Mouse (Mus musculus): ENCODE data around the gene Cox10. TPM values are rescaled to one million over a fixed set of nuclear protein-coding genes. Genes with fewer than 3 reads are reported as not detected.
A peak's percentile ranks its signal among the peaks of the same experiment; 100 is the strongest.

Cox10 gene
- total and polyA plus RNA-seq, 2 experiments from 2014 or later = 14.3 to 31.0 TPM

DNA sequence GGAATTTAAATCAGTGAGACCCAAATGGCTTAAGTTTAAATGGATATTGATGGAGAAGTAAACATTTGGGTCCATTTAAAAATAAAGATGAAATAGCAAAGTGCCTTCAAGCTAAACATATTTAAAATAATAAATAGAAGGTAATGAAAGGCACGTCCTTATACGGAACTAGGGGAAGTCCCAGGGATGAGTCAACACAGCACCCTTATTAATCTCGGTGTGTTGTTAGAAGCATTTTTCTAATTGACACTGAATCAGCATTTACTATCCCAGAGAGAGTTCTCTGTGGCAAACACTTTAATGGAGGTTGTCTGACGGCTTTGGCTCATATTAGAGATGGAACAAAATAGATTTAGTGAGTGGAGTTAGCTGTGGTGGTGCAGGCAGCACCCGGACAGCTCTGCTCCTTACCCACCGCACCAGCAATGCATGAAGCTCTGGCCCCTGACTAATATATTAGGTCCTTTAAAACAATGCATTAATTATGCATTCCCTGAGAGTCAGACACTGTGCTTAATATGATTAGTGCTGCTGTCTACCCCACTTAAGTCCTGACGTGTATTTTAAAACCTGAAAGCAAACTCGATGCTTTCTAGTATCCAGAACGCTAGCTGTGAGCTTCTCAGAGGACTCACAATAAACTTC is 56.7 kb downstream of the Cox10 start:
- no peak overlapping the region for H3K27ac ChIP-seq (ENCODE audit: low read depth, low read length)
- ATAC-seq = no peak
- H3K4me1 ChIP-seq (ENCODE audit: insufficient read depth) = peaks cover 5% of the 10 kb centered on the region; the same call in 1 of the 2 replicates
- no peak overlapping the region for H3K9ac ChIP-seq
- no peak for DNase-seq
- H3K4me3 ChIP-seq (ENCODE audit: low read depth, low read length) = no peak overlapping the region
- WGBS = 29% methylated on average over 9 of the region's 9 CpGs
- no peak for TF ChIP-seq CTCF (IDR thresholded peaks at IDR 0.05; ENCODE audit: low read depth)
- H3K9me3 ChIP-seq (ENCODE audit: low read length) = no peaks in the 10 kb centered on the region
- H3K27me3 ChIP-seq (ENCODE audit: insufficient read depth, low read length) = no peaks in the 10 kb centered on the region
- H3K4me2 ChIP-seq (ENCODE audit: low read depth) = peak overlapping the region; percentile 6; the same call in 1 of the 2 replicates
- H3K36me3 ChIP-seq (ENCODE audit: insufficient read depth) = no peaks in the 10 kb centered on the region

DNA sequence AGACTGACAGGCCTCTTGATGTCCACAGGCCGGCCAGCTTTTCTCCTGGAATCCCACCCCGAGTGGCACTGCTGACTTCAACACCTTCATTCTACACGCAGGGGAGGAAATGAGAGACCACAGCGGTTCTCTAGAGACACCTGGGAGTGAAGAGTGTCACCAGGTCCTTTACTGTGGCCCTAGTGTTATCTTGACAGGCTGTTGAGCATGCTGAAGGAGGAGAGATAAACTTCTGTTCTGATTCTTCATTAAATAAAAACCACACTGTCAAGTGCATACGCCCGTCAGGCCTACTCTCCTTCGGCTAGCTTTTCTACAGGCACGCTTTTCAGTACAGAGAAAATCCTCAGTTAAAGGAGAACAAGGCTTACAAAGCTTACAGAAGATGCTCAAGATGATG is 60.0 kb downstream of the Cox10 start:
- WGBS = 94% methylated on average over 8 of the region's 8 CpGs
- Histone ChIP-seq H3K4me1 (ENCODE audit: insufficient read depth) (peaks cover 5% of the 10 kb centered on the region; the same call in 1 of the 2 replicates), H3K36me3 (ENCODE audit: insufficient read depth) (no peaks in the 10 kb centered on the region), H3K27me3 (ENCODE audit: insufficient read depth, low read length) (no peaks in the 10 kb centered on the region), H3K9ac (no peak overlapping the region), H3K4me3 (ENCODE audit: low read depth, low read length) (no peak overlapping the region), H3K27ac (ENCODE audit: low read depth, low read length) (no peak overlapping the region), H3K4me2 (ENCODE audit: low read depth) (no peak overlapping the region), H3K9me3 (ENCODE audit: low read length) (no peaks in the 10 kb centered on the region)
- DNase-seq = no peak
- TF ChIP-seq CTCF (IDR thresholded peaks at IDR 0.05; ENCODE audit: low read depth) = no peak
- ATAC-seq = no peak

DNA sequence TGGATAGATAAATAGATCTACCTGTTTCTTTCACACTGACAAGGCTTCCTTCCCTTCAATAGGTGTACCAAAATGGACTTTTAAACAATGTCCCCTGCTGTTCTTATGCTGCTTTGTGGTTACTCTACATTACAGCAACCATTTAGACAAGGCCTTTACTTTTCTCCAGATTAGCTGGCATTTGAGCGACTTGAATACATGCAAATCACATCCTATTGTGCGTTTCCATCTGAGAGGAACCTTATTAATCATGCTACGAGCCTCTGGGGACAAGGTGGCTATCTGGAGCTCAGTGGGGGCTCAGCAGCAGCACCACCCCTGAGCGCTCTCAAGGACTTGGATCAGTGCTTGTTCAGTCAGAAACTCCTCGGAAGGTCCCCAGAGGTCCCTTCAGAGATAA is 61.1 kb downstream of the Cox10 start:
- 35% methylated on average over 5 of the region's 5 CpGs for WGBS
- Histone ChIP-seq H3K27ac (ENCODE audit: low read depth, low read length) (no peak overlapping the region), H3K9ac (no peak overlapping the region), H3K9me3 (ENCODE audit: low read length) (no peaks in the 10 kb centered on the region), H3K4me2 (ENCODE audit: low read depth) (no peak overlapping the region), H3K36me3 (ENCODE audit: insufficient read depth) (no peaks in the 10 kb centered on the region), H3K4me1 (ENCODE audit: insufficient read depth) (no peaks in the 10 kb centered on the region), H3K4me3 (ENCODE audit: low read depth, low read length) (no peak overlapping the region), H3K27me3 (ENCODE audit: insufficient read depth, low read length) (no peaks in the 10 kb centered on the region)
- TF ChIP-seq CTCF (IDR thresholded peaks at IDR 0.05; ENCODE audit: low read depth) = no peak
- ATAC-seq = no peak
- DNase-seq = no peak

DNA sequence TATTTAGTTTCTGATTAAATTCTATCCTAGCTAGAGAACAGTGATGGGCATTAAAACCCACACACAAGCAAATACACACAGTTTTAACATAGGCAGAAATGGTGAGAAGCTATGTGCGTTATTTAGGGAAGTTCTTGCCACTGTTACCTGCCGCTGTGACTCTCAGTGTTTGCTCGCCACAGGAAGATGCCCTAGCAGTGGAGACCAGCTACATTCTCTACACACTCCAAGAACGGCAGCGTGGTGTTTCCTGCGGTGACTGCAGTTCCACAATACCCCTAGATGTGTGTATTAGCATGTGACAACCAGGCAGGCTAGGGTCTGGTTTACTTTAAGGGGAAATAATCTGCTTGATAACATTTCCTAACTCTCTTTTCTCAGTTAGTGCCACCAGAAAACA is 64.0 kb downstream of the Cox10 start:
- Histone ChIP-seq H3K4me3 (ENCODE audit: low read depth, low read length) (no peak overlapping the region), H3K4me1 (ENCODE audit: insufficient read depth) (no peaks in the 10 kb centered on the region), H3K9ac (no peak overlapping the region), H3K27ac (ENCODE audit: low read depth, low read length) (no peak overlapping the region), H3K9me3 (ENCODE audit: low read length) (no peaks in the 10 kb centered on the region), H3K36me3 (ENCODE audit: insufficient read depth) (no peaks in the 10 kb centered on the region), H3K4me2 (ENCODE audit: low read depth) (no peak overlapping the region), H3K27me3 (ENCODE audit: insufficient read depth, low read length) (no peaks in the 10 kb centered on the region)
- TF ChIP-seq CTCF (IDR thresholded peaks at IDR 0.05; ENCODE audit: low read depth) = no peak
- 82% methylated on average over 6 of the region's 6 CpGs for WGBS
- DNase-seq (no peak), ATAC-seq (no peak)

DNA sequence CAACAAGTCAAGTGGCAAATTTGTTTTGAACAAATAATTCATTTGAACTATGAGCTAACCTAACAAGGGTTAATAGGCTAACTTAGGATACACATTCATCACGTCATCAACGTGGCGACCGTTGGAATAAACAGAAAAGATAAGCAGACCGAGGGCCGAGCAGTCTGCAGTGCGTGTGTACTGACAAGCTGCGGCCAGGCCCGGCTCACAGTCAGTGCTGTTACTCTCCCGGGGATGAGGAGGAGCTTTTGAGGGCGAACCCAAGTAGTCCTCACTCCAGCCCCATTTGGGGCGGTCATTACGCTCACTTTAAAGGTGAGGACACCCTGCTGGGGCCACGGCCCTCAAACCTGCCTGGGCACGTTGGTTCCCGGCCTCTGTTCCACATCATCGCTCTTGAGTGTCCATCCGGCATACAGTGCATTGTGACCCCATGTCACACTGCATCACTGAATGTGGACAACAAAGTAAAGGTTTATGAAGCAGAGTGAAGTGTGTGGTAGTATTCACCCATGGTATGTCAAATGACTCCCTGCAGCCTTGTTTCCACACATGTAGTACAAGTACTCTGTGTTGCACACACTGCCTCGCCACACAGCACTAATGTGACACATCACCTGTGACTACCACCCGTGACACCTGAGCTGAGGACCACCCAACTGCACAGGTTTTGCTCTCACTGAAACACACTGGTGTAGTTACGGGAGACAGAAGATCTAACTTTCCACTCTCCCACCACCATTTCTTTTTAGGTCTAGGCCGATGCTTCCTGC is 68.4 kb downstream of the Cox10 start:
- no peak overlapping the region for H3K27ac ChIP-seq (ENCODE audit: low read depth, low read length)
- H3K36me3 ChIP-seq (ENCODE audit: insufficient read depth) = no peaks in the 10 kb centered on the region
- H3K4me2 ChIP-seq (ENCODE audit: low read depth) = no peak overlapping the region
- TF ChIP-seq CTCF (IDR thresholded peaks at IDR 0.05; ENCODE audit: low read depth) = no peak
- no peaks in the 10 kb centered on the region for H3K9me3 ChIP-seq (ENCODE audit: low read length)
- DNase-seq (no peak), ATAC-seq (no peak)
- 54% methylated on average over 22 of the region's 22 CpGs for WGBS
- no peaks in the 10 kb centered on the region for H3K27me3 ChIP-seq (ENCODE audit: insufficient read depth, low read length)
- H3K4me3 ChIP-seq (ENCODE audit: low read depth, low read length) = no peak overlapping the region
- H3K9ac ChIP-seq = no peak overlapping the region
- H3K4me1 ChIP-seq (ENCODE audit: insufficient read depth) = no peaks in the 10 kb centered on the region

DNA sequence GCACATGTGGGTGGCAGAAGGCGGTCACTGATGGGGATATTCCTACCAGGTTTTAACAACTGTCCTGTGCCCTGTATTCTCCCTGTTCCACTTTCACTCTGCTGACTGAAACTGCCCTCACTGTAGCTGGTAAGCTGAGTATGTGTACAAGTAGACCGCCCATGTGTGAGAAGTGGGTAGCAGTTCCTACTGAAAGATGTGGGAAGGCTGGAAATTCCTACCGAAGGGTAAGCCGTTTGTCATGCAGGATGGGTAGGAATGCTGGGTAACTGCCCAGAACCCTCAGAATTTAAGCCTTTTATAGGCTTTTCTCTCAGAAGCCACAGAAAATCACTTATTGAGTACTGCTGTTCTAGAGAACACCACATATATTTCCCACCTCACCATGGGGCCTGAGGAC is 75.1 kb downstream of the Cox10 start:
- Histone ChIP-seq H3K4me2 (ENCODE audit: low read depth) (no peak overlapping the region), H3K4me1 (ENCODE audit: insufficient read depth) (no peaks in the 10 kb centered on the region), H3K9me3 (ENCODE audit: low read length) (no peaks in the 10 kb centered on the region), H3K9ac (no peak overlapping the region), H3K36me3 (ENCODE audit: insufficient read depth) (no peaks in the 10 kb centered on the region), H3K27me3 (ENCODE audit: insufficient read depth, low read length) (no peaks in the 10 kb centered on the region), H3K27ac (ENCODE audit: low read depth, low read length) (no peak overlapping the region), H3K4me3 (ENCODE audit: low read depth, low read length) (no peak overlapping the region)
- 86% methylated on average over 4 of the region's 4 CpGs for WGBS
- TF ChIP-seq CTCF (IDR thresholded peaks at IDR 0.05; ENCODE audit: low read depth) = no peak
- DNase-seq = no peak
- no peak for ATAC-seq

DNA sequence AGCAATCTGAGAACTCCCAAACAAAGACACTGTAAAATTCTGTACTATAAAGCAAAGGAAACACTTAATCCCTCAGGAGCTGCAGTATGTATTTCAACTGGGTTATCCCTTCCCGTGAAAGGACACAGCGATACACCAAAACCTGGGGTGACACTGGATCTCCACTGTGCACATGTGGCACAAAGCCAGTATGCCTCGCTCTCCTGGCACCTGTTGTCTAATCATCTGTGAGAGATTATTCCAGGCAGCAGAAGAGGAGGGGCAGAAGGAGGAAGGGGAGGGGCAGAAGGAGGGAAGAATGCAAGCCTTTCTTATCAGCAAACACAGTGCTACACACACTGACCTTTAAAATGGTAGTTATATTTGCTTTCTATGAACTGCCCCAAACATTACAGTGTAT is 75.8 kb downstream of the Cox10 start:
- no peaks in the 10 kb centered on the region for H3K9me3 ChIP-seq (ENCODE audit: low read length)

More for the DNA sequence above, 75.8 kb downstream of the Cox10 start:
- DNase-seq (no peak), ATAC-seq (no peak)
- Histone ChIP-seq H3K36me3 (ENCODE audit: insufficient read depth) (no peaks in the 10 kb centered on the region), H3K27me3 (ENCODE audit: insufficient read depth, low read length) (no peaks in the 10 kb centered on the region), H3K4me1 (ENCODE audit: insufficient read depth) (no peaks in the 10 kb centered on the region), H3K4me2 (ENCODE audit: low read depth) (no peak overlapping the region), H3K4me3 (ENCODE audit: low read depth, low read length) (no peak overlapping the region), H3K9ac (no peak overlapping the region), H3K27ac (ENCODE audit: low read depth, low read length) (no peak overlapping the region)
- WGBS = 60% methylated on average over 3 of the region's 3 CpGs
- no peak for TF ChIP-seq CTCF (IDR thresholded peaks at IDR 0.05; ENCODE audit: low read depth)
